Mouse (Mus musculus) CD4-positive, CD25-positive, alpha-beta regulatory T cell, adult 4 months (primary cell): ENCODE measurements around the gene Sart3. TPM values are rescaled to one million over a fixed set of nuclear protein-coding genes. Genes with fewer than 3 reads are reported as not detected.

ENCODE experiments used
- ATAC-seq: one replicate; pipeline ENCODE4 v1.8.0; 2017
- polyA plus RNA-seq, 2 experiments: library from polyadenylated mRNA; unstranded; fragments of 100-300 nt; shearing (Covaris generic); gene quantifications; one replicate each; pipeline ENCODE4 v1.2.1; 2017

Sart3 gene
- polyA plus RNA-seq, 2 experiments from 2014 or later, result 13.6 to 15.4 TPM

DNA sequence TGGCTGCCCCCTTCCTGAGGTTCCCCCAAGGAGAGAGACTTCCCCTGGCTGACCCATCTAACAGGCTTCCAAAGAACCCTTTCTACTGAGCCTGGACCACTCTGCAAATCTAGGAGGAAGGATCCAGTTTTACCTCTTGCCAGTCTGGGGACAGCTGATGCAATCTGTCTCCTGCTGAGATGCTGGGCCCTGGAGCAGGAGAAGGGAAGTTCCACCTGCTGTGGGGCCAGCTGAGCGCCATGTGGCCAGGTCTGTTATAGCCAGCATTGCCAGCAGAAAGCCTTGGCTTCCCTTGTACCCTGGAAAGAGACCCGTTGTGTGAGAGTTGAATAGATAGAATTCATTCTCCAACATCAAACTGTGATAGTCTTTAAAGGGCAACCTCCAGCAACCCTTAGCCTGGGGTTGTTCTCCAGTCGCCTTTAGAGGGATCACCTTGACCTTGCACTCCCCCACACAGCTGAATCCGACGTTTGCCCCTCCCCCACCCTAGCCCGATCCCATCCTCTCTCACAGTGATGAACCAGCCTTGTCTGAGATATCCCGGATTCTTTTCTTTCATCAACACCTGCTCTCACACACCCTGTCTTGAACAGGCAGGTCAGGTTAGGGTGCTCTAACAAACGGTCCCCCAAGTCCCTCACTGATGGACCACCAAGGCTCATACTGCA is 48.6 kb downstream of the Sart3 start:
- ATAC-seq, result no peak

DNA sequence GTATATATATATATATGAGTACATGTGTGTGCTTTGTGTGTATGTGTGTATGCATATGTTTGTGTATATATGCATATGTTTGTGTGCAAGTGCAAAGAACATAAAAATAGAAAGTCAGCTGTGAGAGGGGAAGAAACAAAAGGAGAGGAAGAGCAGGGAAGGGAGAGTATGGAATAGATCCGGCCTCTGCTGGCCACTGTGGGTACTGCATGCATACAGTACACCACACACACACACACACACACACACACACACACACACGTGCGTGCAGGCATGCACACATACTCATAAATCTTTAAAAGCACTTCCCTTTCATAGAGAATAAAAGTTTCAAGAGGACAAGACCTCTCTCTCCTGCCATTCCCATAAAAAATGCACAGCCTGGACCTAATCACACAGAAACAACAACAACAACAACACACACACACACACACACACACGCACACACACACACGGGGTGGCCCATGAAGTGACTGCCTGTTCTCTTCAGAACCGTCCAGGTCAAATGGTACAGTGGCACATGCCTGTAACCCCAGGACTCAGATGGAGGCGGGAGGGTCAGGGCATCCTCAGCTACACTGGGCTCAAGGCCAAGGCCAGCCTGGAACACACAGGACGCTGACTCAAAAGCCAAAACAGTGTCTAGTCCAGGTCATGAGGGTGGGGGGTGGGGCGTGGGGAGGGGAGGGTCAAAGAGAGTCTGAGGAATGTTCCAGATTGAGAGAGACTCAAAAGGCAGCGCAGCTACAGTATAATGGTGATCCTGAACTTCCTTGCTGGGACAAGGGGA is 49.9 kb downstream of the Sart3 start:
- ATAC-seq, result no peak

DNA sequence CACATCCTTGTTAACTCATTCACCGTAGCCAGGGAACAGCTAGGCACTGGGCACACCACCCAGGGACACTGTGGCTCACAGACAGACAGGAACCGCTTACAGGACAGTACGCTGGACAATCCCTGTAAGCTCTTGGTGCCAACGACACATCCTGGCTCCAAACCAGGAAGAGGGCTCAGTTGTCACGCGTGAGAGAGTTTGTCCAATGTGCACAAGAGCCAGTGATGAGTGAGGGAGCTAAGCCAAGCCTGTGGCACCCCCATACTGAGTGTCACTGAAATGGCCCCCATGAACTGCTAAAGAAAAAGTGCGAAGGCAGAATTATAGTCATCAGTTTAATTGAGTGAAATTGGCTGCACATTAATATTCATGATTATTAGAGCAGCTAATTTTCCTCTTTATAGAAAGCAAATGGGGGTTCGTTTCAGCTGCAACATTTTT is 53.1 kb downstream of the Sart3 start:
- no peak for ATAC-seq

DNA sequence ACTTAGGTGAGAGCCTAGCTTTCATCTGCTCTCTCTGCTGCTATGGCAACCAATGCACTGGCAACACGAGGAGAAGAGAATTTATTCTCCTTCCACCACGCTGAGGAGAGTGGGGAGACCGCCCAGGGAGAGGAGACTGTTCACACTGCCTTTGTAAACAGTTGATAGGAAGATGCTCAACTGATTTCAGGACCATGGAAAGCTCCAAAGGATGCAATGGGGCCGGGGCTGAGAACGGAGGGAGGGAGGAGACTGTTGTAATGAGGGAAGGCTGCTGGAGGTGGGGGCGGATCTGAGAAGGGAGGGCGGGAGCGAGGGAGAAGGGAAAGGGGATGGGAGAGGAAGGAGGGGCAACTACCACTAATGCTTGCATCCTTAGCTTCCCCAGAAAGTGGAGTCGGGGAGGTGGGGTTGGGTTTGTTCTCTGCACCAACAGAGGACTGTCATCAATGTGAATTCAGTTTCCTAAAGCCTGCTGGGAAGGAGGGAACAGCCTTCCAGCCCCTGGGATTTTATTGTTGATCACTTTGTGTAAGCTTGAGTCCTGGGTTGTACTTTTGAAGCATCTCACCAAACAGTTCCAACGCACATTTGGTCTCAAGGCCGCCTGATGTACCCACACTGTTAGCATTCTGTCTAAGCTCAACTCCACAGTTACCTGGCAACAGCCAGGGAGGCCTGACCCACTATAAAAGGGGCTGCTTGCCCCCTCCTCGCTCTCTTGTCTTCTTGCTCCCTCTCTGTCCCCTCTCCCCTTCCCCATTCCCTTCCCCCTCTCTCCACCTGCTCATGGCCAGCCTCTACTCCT is 55.5 kb downstream of the Sart3 start:
- ATAC-seq, result no peak

DNA sequence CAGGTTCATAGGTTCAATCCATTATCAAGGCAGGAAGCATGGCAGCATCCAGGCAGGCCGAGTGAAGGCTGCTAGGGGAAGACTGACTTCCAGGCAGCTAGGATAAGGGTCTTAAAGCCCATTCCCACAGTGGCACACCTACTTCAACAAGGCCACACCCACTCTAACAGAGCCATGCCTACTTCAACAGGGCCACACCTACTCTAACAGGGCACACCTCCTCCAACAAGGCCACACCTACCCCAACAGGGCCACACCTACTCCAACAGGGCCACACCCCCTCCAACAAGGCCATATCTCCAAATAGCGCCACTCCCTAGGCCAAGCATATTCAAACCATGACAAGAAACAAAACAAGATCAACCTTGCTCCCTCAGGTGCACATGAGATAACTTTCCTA is 59.4 kb downstream of the Sart3 start:
- no peak for ATAC-seq

DNA sequence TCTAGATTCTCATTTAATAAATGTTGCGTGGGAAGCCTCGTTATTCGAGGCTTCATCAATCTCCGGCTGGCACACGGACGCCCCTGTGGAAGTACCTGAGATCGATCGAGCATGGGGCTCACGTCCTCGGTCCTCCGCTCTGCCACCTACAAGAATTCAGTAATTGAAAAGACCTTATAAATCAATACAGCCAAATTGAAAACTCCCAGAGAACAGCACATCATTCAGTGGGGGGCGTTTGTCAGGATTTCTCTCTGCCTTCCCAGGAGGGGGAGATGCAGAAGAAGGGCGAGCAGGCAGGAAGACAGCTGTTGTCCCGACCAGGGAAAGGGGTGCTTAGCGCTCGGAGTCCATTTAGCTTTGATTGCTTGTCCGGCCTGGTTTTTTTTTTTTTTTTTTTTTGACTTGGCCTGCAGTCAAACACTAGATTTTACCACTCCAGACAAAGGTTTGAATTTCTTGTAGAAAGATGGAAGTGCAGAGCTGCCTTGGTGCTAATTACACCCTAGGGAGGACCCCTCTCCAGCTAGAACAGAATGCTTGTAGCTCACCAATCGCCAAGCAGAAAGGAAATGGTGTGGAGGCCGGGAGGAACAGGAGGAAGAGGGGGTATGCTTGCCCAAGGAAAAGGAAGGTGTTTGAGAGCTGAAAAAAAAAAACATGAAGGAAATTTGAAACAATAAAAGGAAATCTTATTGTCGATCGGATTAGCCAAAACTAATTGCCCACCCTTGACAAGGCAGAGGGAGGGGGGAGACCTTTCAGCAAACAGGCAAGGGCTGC is 68.3 kb downstream of the Sart3 start:
- no peak for ATAC-seq

DNA sequence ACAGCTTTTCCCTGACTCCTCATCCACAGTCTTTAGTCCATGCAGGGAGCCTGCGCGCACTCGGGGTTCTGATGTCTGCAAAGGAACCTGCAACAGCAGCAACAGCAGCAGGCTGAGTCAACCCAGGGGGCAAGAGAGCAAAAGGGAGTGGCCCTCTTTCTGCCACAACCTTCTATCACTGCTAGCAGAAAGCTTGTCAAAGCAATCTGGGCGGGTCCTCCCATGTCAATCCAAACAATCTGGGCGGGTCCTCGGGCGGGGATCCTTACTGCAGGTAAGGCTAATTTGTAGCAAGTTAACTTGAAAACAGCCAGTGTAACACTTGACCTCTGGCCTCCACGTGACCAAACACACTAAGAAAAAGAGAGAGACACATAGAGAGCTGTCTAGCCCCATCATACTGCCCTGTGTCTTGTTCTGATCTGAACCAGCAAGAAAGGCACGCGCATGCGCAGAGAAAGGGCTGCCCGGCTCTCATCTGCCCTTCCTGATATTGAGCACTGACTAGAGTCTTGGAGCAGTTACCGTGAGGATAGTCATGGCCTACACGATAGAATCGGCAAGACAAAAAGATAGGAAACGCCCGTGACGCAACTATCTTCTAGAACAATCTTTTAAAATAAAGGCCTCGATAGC is 71.8 kb downstream of the Sart3 start:
- ATAC-seq, result no peak

DNA sequence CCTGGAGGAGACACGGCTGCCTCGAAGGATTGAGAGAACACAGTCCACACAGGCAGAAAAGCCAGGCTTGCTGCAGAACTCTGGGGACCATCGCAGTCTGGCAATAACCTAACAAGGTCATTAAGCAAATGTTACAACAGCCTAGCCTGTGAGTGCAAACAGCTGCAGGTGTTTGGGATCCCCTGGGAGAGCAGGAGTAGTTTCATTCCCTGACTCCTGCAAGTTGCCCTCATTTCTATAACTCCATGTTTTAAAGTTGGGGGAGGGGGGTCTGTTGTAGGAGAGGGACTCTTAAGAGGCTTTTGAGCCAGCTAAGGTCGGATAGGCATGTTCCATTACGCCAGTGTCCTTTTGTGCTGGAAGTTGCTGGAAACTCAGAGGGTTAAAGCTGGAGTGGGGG is 77.9 kb downstream of the Sart3 start:
- ATAC-seq, result no peak

DNA sequence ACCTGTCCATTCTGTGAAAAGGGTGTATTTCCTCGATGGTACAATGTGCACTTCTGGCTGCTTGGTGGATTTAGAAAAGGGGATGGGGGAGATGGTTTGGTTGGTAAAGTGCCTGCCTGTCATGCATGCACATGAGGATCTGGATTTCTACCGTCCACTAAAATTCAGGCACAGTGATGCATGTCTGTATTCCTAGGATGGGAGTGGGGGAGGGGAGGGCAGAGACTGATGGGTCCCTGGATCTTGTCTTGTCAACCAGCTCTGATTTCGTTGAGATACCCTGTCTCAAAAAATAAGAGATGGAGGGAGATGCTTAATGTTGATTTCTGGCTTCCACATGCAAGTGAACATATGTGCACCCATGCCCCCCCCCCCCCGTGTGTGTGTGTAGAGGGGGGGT is 78.3 kb downstream of the Sart3 start:
- ATAC-seq, result no peak

DNA sequence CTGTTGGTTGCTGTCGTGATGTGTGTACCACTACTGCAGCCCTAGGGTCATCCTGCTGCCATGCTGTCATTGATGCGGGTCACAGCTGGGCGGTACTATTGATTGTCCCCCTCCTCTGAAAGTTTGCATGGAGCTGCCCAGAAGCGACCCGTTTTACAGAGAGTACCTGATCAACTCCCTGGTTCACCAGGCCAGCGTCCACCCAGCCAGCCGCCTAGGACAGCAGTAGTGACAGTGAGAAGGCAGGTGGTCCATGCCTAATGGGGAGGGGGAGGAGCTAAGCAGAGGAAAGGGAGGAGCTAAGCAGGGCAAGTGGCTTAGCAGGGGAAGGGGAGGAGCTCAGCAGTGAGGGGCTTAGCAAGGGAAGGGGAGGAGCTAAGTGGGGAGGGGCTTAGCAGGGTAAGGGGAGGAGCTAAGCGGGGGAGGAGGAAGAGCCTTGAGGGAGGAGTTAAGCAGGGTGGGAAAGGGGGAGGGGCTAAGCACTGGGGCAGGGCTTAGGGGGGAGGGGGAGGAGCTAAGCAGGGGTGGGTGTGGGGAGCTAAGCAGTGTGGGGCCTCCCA is 79.0 kb downstream of the Sart3 start:
- ATAC-seq, result no peak

Other genes starting within 250 kb of the Sart3 start
- not detected for gene Cmklr1, start 122.1 kb downstream of the Sart3 start, polyA plus RNA-seq
- not detected for gene 1700069L16Rik, start 47.7 kb downstream of the Sart3 start, polyA plus RNA-seq
- gene Ficd, start 36.7 kb downstream of the Sart3 start, polyA plus RNA-seq, result 1 to 10 TPM; 3.9 to 8.6 TPM
- gene Iscu, start 238 bp upstream of the Sart3 start, polyA plus RNA-seq, result 10 to 100 TPM in 1 of 2 experiments, 1 to 10 TPM in 1; 7.1 to 10.8 TPM
- not detected for gene Tmem119, start 28.0 kb upstream of the Sart3 start, polyA plus RNA-seq
- gene Selplg, start 60.1 kb upstream of the Sart3 start, polyA plus RNA-seq, result 100 to 1,000 TPM; 473 to 498 TPM
- gene Coro1c, start 136.2 kb upstream of the Sart3 start, polyA plus RNA-seq, result 10 to 100 TPM; 43.2 to 59.6 TPM
- 10 to 100 TPM; 13.0 to 14.6 TPM for gene Ssh1, start 221.4 kb upstream of the Sart3 start, polyA plus RNA-seq
- gene Dao, start 231.2 kb upstream of the Sart3 start, polyA plus RNA-seq, result 1 to 10 TPM in 1 of 2 experiments, under 1 TPM in 1; 0.56 to 1.4 TPM